Mouse (Mus musculus) kidney, adult 11 months (tissue): ENCODE measurements around the gene Hist2h2bb.
"Not testable (repeated sequence)": the region's sequence is repeated elsewhere in the genome, so short reads cannot be mapped to it uniquely, and the experiment has no call there.

Source experiments
- DNase-seq: peaks from one replicate; pipeline ENCODE4 v3.0.0; 2022

Hist2h2bb gene

GRCm38 (mm10) chr3:96240799-96241197 is 28.8 kb upstream of the Hist2h2bb start:
- DNase-seq, result no peak

GRCm38 (mm10) chr3:96243921-96244572 is 25.5 kb upstream of the Hist2h2bb start:
- DNase-seq, result peak; percentile 31

GRCm38 (mm10) chr3:96245003-96245886 is 24.3 kb upstream of the Hist2h2bb start, which contains the start of gene Hist2h2aa1:
Hist2h2aa1 (plus strand) TSS chr3:96245497.
- DNase-seq, result peak; percentile 91

- DNase-seq, result not testable (repeated sequence)
Observed at GRCm38 (mm10) chr3:96246018-96246417, 23.5 kb upstream of the Hist2h2bb start.

GRCm38 (mm10) chr3:96246427-96246856 is 23.1 kb upstream of the Hist2h2bb start, which contains the start of gene Hist2h3c1:
Hist2h3c1 (plus strand) TSS chr3:96246685.
- DNase-seq, result not testable (repeated sequence)

GRCm38 (mm10) chr3:96247356-96248140 is 22.0 kb upstream of the Hist2h2bb start:
- no peak for DNase-seq

GRCm38 (mm10) chr3:96248141-96249033 is 21.2 kb upstream of the Hist2h2bb start:
- DNase-seq, result no peak

GRCm38 (mm10) chr3:96249034-96249345 is 20.6 kb upstream of the Hist2h2bb start:
- DNase-seq, result no peak

GRCm38 (mm10) chr3:96250890-96251289 is 18.7 kb upstream of the Hist2h2bb start:
- DNase-seq, result no peak

GRCm38 (mm10) chr3:96251787-96252186 is 17.8 kb upstream of the Hist2h2bb start:
- no peak for DNase-seq

GRCm38 (mm10) chr3:96254683-96255355 is 14.7 kb upstream of the Hist2h2bb start:
- DNase-seq, result no peak

GRCm38 (mm10) chr3:96255926-96256593 is 13.5 kb upstream of the Hist2h2bb start:
- no peak for DNase-seq

GRCm38 (mm10) chr3:96257190-96257589 is 12.4 kb upstream of the Hist2h2bb start:
- DNase-seq, result no peak

GRCm38 (mm10) chr3:96260220-96260619 is 9.3 kb upstream of the Hist2h2bb start:
- no peak for DNase-seq

GRCm38 (mm10) chr3:96261623-96262022 is 7.9 kb upstream of the Hist2h2bb start:
- no peak for DNase-seq

- DNase-seq, result peak; percentile 82
Observed at GRCm38 (mm10) chr3:96262216-96262875, 7.2 kb upstream of the Hist2h2bb start.

GRCm38 (mm10) chr3:96262979-96263550 is 6.5 kb upstream of the Hist2h2bb start, which contains the start of gene Hist2h4:
Hist2h4 (minus strand) TSS chr3:96263311.
- DNase-seq, result peak; percentile 97

- peak; percentile 56 for DNase-seq
Observed at GRCm38 (mm10) chr3:96263558-96264403, 5.8 kb upstream of the Hist2h2bb start.

GRCm38 (mm10) chr3:96264404-96264949 is 5.1 kb upstream of the Hist2h2bb start:
- DNase-seq, result no peak
